Mouse (Mus musculus) embryonic fibroblast, embryonic 13.5 days (primary cell): Measurements from ENCODE around the gene Dapk1.

Source experiments
- CTCF ChIP-seq: IDR thresholded peaks from 2 replicates; pipeline ENCODE4 v1.5.1; 2011; ENCODE audit warnings: mild to moderate bottlenecking, control low read depth, low read length, moderate library complexity, borderline replicate concordance; ENCODE audit not compliant: insufficient read depth
- POLR2A ChIP-seq: IDR thresholded peaks from 2 replicates; pipeline ENCODE4 v1.6.1; 2011; ENCODE audit warnings: low read depth, mild to moderate bottlenecking, control low read depth, low read length, moderate library complexity

- TF ChIP-seq POLR2A (no peak), CTCF (no peak)
Observed at GRCm38 (mm10) chr13:60672287-60672686, 70.5 kb downstream of the Dapk1 start.
